Mouse (Mus musculus): ENCODE data around the gene Psmd9.

- TF ChIP-seq POLR2A (IDR thresholded peaks at IDR 0.05; ENCODE audit: borderline replicate concordance, control insufficient read depth, low read depth, low read length) (no peak), CTCF (IDR thresholded peaks at IDR 0.05; ENCODE audit: control insufficient read depth, insufficient read depth, low read length) (no peak)
These were observed 63.0 kb downstream of the Psmd9 start for GRCm38 (mm10) chr5:123232180-123232579.
